Mouse (Mus musculus): ENCODE measurements at regions not wholly inside any gene's neighbourhood (a gene's known extent, or its start where the extent isn't known, plus 50 kb on each side); places are given as distances from the start of the nearest gene placed in this dataset.

DNA sequence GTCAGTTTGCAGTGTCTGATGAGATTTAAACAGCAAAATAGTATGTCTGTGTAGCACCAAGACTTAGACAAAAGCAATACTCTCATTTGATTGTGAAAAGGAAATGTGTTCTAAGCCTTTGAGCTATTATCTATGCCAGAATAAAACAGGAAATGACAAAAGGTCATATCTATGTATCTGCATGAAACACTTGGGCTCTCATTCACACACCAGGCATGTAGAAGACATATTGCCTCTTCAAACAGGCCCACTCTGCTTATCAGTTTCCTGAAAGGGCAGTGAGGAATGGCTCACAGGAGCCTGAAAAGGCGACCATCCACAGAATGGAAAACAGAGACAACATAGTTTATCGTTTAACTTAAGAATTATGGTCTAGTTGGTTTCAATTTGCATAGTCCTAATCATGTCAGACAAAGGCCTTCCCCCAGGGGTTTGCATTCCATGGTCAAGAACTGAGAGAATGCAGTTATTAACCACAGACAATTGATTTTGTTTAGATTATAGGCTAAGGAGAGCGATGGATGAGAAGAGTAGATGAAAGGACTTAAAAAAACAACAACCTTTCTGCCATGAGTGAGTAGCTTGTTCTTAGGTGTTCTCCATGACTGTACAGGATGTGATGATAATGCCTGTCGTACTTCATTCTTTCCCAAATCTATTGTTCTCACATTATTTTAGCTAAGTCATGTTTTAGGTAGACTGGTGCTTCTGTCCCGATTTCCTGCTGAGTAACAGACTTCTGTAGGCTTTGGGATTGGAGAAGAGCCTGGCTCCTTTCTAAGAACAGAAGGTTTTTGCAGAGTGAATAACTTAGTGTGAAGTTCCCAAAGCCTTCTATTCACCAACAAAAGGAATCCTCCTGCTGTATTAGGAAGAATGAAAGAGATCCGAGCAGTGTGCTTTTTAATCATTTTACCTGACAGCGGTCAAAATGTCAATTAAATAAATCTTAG lies 82.0 kb upstream of the Itga4 start:
- TF ChIP-seq EP300 (IDR thresholded peaks at IDR 0.05; ENCODE audit: low read depth in 1 of 2, low read length in 2 of 2) (peak; percentile 98 to 99), USF1 (IDR thresholded peaks at IDR 0.05; ENCODE audit: low read depth, low read length) (no peak), GATA1 (IDR thresholded peaks at IDR 0.05; ENCODE audit: low read depth, low read length) (peak; percentile 100), POLR2A (IDR thresholded peaks at IDR 0.05; ENCODE audit: control insufficient read depth in 1 of 2, insufficient read depth in 1 of 2, low read depth in 1 of 2, low read length in 2 of 2, poor library complexity in 1 of 2) (peak in 1 of 2 experiments; percentile 24; a peak in 1 of 4 replicates), UBTF (IDR thresholded peaks at IDR 0.05; ENCODE audit: borderline replicate concordance, insufficient read depth, low read depth, low read length) (no peak), RAD21 (IDR thresholded peaks at IDR 0.05; ENCODE audit: low read depth, low read length) (no peak; the same call in 1 of the 2 replicates), MAFK (IDR thresholded peaks at IDR 0.05; ENCODE audit: borderline replicate concordance, low read depth, low read length) (no peak; the same call in 1 of the 2 replicates), POLR2AphosphoS2 (IDR thresholded peaks at IDR 0.05; ENCODE audit: low read length) (peak; percentile 42; the same call in 1 of the 2 replicates), NELFE (IDR thresholded peaks at IDR 0.05; ENCODE audit: low read depth, low read length) (peak; percentile 45)

Data from MEL (cell line).